Mouse (Mus musculus) fat pad, adult 2 months (tissue): Measurements from ENCODE around the gene Egln2.
A peak's percentile ranks its signal among the peaks of the same experiment; 100 is the strongest.

Experiments used
- DNase-seq: peaks from one replicate; pipeline ENCODE4 v3.0.0-alpha.2; 2011; ENCODE audit warnings: low read depth, low spot score; ENCODE audit errors: extremely low read depth

Egln2 gene

DNA sequence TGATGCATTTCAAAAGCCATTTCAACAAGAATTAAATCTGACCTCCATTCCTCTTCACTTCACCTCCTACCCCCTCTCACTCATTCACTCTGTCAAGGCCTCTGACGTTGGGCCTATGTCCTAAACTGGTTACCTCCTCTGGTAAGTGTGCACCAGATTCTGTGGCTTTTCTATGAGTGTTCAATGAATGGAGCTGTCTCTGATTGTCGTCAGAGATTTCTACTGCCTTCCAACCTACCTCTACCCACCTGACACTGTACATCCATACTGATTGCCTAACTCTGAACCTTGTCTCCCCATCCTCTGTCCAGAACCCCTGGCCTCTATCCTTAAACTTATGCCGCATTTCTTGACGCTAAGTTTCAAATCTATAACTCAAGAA is 11.3 kb upstream of the Egln2 start:
- DNase-seq = no peak

GRCm38 (mm10) chr7:27174896-27175295 is 8.3 kb upstream of the Egln2 start:
- DNase-seq = no peak

GRCm38 (mm10) chr7:27174496-27174895 is 7.9 kb upstream of the Egln2 start:
- no peak for DNase-seq

DNA sequence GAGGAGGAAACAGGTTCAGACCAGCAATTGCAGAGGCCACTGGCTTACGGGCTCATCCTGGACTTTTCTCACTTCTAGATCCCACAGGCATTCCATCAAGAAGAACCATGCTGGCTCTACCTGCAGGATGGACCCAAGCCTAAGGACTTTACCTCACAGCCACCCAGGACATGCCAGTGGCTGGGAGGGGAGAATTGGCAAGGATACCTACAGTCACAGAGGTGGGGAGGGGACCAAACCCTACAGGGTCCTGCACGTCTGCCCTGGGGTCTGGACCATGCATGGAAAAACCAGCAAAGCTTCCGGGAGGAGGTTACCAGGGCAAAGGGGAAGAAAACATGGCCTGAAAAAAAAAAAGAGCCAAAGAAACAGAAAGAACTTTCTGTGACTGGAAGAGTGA is 4.4 kb upstream of the Egln2 start:
- DNase-seq = no peak

DNA sequence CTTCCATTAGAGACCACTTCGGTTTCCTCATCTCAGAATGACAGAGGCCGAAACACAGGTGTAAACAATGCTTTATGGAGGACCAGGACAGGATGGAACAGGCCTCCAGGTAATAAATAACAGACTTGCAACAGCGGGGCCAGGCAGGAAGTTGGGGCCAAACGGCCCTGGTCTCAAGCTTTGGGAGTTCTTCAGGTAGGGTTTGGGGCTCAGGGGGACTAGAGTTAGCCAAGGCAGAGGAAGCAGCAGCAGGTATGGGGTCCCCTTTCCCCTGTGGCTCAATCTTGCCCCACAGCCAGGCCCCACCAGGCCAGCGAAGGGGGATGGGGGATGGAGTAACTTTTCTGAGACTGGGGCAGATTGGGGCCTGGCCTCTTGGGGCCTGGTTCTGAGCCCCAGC is 1.8 kb upstream of the Egln2 start:
- no peak for DNase-seq

DNA sequence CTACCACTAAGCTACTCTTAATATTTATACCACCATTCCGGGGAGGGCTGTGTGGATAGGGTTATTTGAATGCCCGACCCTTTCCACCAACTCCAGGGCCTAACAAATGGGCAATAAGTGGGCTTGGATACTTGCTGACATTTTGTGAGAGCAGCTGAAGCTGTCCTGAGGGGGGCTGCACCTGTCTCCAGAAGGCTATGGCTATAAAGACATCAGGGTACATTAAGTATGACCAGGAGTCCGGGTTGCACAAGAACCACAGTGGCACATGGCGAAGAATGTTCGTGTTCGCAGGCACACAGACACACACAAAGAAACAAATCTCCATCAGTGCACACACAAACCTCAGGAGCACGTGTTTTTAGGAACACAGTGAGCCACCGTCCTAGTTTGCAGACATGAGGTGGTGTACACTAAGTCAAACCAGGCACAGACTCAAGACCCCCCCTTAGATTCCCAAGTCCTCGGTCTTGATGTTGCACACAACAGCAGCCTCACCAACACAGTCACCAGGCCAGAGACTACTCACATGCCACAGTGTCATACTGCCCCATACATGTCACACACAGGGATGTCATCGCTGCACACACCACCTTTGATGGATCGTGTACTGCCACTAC is 983 bp upstream of the Egln2 start:
- DNase-seq = no peak

DNA sequence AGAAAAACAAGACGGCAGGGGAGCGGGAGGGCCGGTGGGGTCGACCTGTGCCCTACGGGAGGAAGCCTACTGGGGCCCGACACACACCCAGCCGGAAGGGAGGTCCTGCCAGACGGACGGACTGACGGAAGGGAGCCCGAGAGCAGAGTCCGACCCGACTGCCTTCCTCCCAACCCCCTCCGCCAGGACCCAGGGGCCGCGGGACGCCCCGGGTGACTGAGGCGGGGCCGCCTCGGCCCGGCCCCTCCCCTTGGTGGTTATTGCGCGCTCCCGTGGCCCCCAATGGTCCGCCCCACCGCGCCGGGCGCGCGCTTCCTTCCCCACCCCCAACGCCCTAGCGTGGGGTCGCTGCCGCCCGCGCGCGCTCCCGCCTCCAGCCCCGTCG is 381 bp downstream of the Egln2 start:
- no peak for DNase-seq

DNA sequence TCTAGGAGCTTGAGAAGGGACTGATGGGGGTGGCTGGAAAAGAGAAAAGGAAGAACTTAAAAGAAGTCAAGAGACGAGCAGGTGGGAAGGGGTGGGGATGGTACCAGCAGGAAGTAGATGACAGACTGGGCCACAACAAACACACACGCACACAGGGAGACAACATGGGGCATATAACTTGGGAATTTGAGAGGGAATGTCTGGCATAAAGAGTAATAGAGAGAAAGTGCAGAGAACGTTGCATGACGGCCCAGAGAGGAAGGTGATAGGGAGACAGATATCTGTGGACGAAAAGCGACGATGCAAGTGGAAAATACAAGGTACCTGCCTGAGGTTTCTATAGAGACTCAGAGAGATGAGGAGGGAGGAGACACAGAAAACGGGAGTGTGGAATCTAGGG is 906 bp downstream of the Egln2 start:
- no peak for DNase-seq

GRCm38 (mm10) chr7:27165007-27165655 is 1.5 kb downstream of the Egln2 start:
- DNase-seq = no peak

GRCm38 (mm10) chr7:27164112-27164947 is 2.3 kb downstream of the Egln2 start:
- no peak for DNase-seq

DNA sequence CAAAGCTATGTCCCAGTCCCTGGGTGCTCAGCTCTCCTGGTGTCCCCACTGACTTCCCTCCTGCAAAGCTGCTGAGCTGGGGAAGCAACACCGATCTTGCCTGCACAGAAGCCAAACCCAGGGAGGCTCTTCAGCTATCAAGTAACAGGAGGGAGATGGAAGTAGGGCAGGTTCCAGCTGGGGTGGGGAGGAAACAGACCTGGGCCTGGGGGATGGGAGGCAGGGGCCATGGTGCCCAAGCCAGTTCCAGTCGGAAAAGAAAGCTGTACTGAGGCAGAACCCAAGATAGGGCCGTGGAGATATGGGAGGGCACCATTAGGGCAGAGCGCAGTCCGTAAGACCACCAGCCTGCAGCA is 3.2 kb downstream of the Egln2 start:
- DNase-seq = no peak

DNA sequence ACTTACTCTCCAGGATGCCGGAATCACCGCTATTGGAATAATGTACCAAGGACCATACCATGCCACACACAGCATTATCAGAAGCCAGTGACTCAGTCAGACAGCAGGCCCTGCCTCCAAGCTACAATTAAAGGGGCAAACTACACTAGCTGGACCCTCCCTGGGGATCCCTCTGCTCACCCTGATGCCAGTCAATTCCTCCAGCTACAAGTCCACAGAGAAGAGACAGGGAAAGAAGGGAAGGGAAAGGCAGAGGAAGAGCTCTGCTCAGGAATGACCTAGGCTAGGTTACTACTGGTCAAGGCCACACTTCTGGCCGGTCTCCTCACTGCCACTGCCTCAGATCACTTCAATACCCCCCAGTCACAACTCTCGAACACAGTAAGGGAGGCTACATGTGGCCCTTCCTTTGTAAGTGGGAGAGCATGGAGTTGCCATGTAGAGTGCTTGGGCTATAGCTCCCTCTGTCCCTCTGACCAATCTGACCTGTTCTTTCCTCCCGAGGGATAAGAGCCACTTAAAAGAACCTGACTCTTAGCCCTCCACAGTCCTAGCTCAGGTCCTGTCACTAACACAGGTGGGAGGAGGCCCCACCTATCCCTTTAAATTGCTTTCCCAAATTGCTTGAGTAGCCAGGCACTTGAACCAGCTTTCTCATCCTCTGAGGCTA is 3.7 kb downstream of the Egln2 start:
- DNase-seq = no peak

DNA sequence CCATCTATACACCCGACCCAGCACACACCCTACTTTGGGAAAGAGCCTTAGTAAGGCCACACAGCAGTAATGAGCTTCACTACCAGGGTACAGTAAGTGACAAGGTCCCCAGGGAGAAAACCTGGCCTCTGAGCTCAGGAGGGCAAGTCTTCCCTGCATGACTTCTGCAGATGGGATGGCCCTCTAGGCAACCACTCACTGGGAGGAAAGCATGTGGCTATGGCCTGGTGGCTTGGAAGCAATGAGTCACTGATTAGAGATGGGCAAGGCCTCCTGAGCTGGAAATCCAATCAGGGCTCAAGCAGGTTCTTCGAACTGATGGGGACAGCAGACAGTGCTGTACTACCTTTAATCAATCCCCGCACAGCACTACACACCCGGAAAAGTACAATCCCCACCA is 4.9 kb downstream of the Egln2 start:
- no peak for DNase-seq

DNA sequence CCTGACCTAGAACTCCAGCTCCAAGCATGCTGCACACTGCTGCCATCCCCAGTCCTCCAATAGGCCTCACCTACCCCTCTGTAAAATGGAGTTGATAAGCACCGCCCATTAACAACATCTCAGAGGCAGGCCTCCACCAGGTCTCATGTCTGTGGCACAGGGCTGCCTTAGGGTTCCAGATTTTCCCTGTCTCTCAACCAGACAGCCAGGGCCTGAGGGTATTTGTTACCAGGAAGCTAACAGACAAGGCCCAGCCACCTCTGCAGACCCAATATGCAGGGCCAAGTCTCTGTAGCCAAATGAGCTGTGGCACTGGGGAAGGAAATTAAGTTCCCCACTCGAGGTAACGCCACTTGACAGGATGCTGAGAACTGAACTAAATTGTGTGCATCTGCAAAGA is 5.7 kb downstream of the Egln2 start:
- DNase-seq = no peak

DNA sequence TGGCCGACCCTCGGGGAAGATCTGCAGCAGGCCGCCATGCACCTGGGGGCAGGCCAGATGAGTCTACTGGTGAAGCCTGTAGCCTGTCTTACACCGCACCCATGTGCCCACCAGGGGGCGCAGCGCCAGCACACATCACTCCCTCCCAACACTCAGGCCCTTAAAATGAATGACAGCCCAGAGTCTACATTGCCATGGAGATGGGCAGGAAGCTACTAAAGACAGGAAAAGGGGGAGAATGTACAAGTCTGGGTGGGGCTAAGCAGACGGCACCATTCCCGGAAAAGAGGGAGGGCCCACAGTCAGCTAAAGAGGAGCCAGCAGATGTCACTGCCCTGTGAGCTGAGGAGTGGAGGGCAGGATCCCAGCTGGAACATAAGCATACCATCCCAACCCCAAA is 6.7 kb downstream of the Egln2 start:
- DNase-seq = no peak

GRCm38 (mm10) chr7:27159256-27159655 is 7.3 kb downstream of the Egln2 start:
- DNase-seq = no peak

DNA sequence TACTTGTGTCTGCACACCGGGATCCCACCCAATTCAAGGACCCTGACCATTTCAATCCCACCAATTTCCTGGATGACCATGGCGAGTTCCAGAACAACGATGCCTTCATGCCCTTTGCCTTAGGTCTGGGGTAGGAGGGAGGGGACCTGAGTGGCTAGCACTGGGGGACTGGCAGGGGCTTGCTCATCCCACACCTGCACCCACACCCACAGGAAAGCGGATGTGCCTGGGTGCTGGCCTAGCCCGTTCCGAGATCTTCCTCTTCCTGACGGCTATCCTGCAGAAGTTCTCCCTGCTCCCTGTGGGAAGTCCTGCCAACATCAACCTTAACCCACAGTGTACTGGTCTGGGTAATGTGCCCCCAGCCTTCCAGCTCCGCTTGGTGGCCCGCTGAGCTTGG is 8.4 kb downstream of the Egln2 start:
- no peak for DNase-seq

DNA sequence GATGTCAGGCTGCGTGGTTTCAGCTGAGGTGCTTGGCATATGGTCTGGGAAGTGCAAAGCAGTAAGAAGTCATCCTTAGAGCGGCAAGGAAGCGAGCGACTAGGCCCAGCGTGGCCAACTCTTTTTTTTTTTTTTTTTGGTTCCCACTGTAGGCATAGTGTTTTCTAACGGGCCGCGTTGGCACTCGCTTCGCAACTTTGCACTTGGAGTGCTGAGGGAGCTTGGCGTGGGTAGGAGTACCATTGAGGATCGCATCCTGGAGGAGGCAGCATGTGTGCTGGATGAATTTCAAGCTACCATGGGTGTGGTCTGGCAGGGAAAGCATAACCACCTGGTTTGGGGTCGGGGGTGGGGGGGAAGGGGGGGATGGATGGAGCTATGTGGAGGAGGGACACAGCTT is 10.6 kb downstream of the Egln2 start:
- DNase-seq = no peak

DNA sequence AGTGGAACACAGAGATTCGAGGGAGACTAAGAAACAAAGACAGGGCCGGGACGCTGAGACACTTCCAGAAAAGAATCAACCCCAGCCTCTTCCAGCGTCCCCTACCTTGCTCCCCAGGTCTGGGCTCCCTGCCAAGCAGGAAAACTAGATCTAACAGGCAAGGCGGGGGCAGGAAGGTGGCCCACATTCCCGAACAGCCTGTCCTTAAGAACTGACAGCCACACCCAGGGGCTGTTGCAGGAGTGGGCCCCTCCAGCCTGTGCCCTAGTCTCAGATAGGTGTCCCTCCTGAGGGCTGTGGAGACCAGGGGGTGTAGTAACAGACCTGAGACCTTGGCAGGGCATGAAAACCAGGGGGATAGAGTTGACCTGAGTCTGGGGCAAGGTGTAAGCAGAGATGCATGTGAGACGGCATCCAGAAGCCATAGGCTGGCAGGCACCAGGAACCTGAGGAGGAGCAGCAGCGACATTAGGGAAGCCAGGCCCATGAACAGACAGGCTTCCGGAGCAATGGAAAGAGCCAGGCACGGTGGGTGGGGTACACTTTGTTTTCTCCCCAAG is 13.3 kb downstream of the Egln2 start, which contains the start of gene Cyp2t4:
TSS of gene Cyp2t4 (plus strand) at position 510 of the 560 bp plus-strand sequence.
- DNase-seq = no peak

- peak; percentile 88 for DNase-seq
Observed at GRCm38 (mm10) chr7:27136410-27136996, 30.1 kb downstream of the Egln2 start.

DNA sequence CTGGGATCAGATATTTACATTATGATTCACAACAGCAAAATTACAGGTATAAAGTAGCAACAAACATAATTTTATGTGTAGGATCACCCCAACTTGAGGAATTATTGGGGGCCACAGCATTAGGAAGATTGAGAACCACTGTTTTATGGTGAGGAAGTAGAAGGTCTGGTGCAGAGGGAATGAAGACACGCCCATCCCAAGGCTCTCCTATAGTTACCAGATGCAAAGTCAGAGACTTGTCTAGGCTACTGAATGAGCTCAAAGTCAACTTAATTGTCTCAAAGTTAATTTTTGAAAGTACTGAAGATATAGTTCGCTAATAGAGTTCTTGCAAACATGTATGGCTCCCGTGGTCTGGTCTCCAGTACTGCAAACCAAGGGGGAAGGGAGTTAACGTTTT is 32.8 kb downstream of the Egln2 start:
- DNase-seq = no peak
